Mouse (Mus musculus) frontal cortex, adult 2 months (tissue): ENCODE measurements at regions not wholly inside any gene's neighbourhood (a gene's known extent, or its start where the extent isn't known, plus 50 kb on each side); places are given as distances from the start of the nearest gene placed in this dataset.
A peak's percentile ranks its signal among the peaks of the same experiment; 100 is the strongest.

ENCODE experiments used
- DNase-seq, 2 experiments: peaks; one replicate each; pipeline ENCODE4 v3.0.0; 2022; ENCODE audit warnings: low spot score in 1 of 2; ENCODE audit errors: extremely low spot score in 1 of 2

GRCm38 (mm10) chr13:47557196-47557974 lies 434.9 kb downstream of the Rnf144b start:
- DNase-seq = no peak

DNA sequence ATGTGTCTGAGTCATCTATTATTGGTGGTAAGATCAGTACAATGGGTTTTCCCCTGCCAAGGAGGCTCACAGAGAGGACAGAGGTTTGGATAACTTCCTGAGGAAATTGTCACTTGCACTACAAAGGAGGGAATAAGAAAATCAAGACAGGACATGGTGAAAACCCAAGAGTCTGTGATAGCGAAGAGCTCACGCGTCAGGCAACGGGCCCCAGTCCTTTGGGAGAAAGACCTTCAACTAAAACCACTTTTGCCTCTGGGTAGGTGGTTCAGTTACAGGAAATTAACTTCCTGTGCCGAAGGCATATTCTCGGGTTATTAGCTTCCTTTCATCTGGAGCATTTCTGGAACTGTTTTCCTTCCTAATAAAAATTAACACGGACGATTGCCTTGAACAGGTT lies 440.4 kb downstream of the Rnf144b start:
- no peak for DNase-seq

GRCm38 (mm10) chr13:47576516-47576915 lies 454.1 kb downstream of the Rnf144b start:
- DNase-seq = peak in 1 of 2 experiments; percentile 3

- DNase-seq = no peak
Observed at GRCm38 (mm10) chr13:47580144-47580543, 457.7 kb downstream of the Rnf144b start.

DNA sequence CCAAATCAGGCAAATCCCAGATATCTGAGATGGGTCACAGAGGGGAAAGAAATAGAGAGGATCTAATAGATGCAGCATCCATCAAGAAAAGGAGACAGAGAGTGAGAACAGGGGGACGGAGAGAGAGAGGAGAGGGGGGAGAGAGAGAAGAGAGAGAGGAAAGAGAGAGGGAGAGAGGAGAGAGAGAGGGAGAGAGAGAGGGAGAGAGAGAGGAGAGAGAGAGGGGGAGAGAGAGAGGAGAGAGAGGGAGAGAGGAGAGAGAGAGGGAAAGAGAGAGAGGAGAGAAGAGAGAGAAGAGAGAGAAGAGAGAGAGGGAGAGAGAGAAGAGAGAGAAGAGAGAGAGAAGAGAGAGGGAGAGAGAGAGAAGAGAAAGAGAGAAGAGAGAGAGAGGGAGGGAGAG lies 462.7 kb downstream of the Rnf144b start:
- DNase-seq = no peak

DNA sequence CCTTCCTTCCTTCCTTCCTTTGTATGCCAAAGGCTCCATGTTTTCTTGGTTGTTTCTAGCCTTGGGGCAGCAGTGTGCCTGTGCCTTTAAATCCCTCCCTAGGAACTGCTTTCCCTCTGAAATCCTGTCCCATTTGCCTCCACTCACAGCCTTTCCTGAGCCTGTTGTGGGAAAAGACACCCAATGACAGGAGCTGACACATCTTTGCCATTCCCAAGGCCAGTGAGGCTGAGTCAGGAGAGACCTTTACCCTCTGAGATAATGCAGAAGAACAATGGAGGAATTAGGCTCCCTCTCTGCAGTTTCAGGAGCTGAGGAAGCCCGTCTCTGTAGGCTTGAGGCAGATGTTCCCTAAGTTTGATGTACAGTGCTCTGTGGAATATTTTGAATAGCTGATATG lies 480.2 kb downstream of the Rnf144b start:
- no peak for DNase-seq

GRCm38 (mm10) chr13:47611439-47611838 lies 489.0 kb downstream of the Rnf144b start:
- DNase-seq = no peak

DNA sequence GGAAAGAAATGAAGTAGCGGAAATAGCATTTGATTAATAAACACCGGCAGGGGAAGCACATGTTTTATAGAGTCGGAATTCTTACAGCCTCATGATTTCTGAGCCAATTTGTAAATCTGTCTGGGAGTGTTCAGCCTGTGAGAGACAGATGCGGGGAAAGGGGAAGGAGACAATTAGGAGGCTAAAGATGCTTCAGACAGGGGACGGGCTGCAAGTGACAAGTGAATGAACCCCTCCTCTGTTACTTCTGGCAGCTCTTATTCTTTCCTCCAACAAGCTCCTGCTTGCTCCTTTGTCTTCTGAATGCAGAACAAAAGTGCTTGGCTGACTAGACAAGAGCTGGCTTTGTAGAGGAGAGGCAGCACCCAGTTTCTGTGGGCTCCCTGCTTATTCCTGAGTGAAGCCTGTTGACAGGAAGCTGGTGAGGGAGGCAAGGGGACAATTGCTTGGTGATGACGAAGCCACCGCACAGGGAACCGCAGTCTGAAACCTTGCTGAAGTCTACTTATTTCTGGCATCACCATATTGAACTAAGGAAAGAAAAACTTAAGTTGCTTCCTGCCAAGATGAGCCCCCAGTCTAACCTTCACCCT lies 514.2 kb downstream of the Rnf144b start:
- DNase-seq = no peak

DNA sequence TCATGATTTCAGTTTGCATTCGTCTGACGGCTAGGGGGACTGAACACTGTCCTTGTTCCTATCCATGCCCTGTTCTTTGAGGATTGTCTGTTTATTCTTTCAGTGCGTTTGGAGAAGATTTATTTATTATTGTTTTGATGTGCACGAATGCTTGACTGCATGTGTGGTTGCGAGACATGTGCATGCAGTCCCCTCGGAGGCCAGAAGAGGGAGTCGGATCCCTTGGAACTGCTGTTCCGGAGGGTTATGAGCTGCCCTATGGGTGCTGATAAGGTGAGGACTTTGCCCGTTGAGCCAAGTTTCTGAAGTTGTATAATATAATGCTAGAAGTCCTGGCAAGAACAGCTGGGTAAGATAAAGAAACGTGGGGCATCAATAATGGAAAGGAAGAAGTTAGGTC lies 519.9 kb downstream of the Rnf144b start:
- DNase-seq = no peak

DNA sequence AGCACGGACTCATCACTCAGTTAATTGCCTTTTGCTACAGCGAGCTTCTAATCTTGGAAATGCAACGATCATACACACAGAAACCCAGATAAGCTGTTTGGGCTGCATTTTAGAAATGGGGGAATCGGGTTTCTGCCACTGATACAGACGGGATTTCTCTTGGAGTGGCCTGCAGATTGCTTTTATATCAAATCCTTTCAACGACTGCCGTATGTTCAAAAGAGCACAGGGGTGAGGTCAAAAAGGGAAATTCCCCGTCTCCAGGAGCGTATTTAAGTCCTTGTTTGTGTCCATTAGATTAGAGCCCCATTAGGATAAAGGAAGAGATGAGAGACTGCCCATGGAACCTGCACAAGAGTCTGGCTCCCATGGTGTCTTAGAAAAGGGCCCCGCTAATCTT lies 522.6 kb downstream of the Rnf144b start:
- DNase-seq = no peak

DNA sequence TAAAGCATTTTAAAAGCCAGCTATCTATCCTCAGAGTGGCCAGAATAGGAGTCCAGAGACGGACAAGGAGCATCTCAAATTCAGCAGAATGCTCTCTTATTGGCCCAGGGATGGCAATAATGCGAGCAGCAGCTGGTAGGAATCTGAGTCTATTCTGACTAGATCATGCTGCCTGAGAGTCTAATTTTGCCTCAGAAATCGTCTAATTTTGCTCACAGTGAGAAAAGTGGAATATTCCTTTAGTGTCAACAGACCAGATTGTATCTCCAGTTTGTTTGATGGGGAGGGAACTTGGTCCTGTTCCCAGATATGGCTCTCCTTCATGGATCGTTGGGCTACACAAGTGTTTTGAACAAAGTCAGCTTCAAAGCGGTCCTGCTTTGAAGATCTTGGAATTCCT lies 525.2 kb downstream of the Rnf144b start:
- peak; percentile 67 to 78 for DNase-seq

DNA sequence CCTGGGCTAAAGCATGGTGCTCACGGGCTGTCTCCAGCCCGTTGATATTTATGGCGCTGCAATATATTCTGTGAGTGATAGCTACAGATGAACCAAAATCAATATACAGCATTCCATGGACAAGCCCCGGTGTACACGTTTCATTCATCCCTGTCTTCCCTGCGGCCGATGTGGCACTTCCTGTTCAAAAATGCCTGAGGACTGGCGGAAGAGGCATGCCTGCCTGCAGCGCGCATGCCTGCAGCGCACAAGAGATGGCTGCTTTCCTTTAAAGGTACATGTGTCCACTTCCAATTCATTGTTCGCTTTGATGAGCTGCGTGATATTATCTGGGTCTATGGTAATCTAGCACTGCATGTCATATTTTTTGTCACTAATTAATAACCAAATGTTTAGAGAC lies 527.6 kb downstream of the Rnf144b start:
- no peak for DNase-seq

GRCm38 (mm10) chr13:47666470-47666869 lies 544.0 kb downstream of the Rnf144b start:
- no peak for DNase-seq

DNA sequence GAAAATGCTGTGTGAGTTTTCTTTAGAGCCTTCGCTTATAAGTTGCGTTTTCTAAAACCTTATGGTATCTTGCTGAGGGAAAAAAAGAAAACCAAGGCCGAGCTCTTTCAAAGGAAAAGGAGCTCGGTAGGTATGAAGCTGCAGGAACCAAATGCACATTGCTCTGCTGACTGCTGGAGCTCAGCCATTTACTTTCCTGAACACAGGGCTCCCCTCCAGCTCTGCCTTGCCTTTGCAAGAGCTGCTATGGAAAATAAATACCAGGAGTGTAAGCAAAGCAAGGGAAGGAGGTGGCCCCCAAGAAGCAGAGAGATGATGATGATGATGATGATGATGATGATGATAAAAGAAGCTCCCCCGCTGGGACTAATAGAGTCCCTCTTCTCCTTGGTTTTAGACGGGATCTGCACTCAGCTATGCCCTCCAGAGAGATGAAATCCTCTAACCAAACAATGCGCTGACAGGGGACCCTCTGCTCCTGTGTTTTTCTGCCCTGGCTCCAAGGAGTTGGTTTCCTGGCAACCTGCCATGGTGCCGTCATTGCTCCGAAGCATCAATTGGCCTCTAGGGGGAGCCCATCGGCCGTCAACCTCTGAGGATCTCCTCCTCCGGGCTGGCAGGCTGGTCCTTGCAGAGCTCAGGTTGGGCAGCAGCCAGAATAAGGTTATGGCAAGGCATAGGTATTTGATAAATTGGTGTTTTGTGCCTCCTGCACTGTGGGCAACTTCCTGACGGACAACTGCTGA lies 544.7 kb downstream of the Rnf144b start:
- peak; percentile 72 to 96 for DNase-seq

GRCm38 (mm10) chr13:47688131-47688530 lies 565.7 kb downstream of the Rnf144b start:
- no peak for DNase-seq

- no peak for DNase-seq
Observed at GRCm38 (mm10) chr13:47693815-47694214, 567.2 kb upstream of the Id4 start.

DNA sequence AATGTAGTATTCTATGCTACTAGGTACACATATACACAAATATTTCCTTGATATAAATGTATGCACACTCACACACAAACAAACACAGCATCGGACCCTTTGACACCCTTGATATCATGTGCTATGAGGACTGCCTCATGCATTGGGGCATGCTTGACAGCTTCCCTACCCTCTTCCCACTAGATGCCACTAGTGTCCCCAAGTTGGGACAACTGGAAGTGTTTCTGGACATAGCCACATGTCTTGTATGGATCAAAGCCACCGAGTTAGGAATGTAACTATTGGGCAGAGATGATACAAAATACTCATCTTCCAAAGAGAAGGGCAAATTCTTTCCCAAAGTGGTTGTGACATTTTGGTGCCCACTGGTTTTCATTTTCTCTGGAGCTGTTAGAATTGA lies 565.2 kb upstream of the Id4 start:
- DNase-seq = no peak

DNA sequence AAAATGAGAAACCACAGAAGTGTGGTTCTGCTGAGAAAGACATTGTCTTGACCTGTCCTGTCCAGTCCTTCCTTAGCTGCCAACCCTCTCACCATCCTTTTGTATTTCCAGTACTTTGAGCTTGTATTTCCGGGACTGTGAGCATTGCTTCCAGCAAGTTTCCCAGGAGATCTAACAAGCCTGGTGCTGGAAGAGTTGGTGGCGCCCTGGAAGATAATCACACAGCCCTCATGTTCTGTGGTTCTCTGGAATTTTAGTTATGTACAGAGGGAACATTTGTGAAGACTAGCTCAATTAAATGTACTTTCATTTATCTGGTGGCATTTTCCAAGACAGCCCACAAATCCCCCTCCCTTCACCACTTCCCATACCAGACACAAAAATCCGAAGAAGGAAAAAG lies 560.5 kb upstream of the Id4 start:
- no peak for DNase-seq

- DNase-seq = peak; percentile 49 to 67
Observed at GRCm38 (mm10) chr13:47707961-47708609, 552.9 kb upstream of the Id4 start.

DNA sequence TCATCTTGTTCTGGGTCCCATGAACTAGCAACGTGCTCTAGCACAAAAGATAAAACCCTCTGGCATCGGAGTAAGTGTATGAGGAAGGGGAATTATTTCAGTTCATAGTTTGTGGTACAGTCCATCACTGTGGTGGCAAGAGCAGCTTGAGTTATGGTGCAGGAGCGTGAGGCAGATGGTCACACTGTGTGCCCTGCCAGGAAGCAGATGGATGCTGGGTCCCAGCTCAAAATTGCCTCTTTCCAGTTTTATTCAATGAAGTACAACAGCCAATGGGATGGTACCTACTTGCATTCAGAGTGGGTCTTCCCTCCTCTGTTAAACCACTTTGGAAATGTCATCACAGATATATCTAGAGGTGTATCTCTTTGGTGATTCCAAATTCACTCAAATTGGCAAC lies 551.7 kb upstream of the Id4 start:
- DNase-seq = no peak

DNA sequence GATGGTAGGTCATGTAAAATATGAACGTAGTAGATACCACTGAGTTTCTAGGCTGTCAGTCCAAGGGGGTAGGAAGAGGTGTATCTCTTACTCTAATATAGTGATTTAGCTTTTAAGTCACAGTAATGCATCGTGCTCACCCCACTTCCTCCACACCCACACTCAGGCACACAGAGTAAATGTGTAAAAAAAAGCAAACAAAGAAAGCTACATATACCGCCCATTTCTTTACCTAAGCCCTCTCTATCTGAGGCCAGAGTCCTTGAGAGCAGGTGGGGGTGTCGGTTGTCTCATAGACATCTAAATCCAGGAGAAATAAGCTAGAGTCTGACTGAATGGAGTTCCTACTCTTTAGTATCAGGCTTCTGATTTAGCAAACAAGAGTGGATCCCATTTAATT lies 548.5 kb upstream of the Id4 start:
- no peak for DNase-seq
